Mouse (Mus musculus) kidney, postnatal 36 days (tissue): Measurements from ENCODE around the gene Ythdf2.

Experiments
- DNase-seq, 2 experiments: peaks; one replicate each; pipeline ENCODE4 v3.0.0; 2021 to 2022; ENCODE audit warnings: mixed read lengths in 2 of 2

Gene Ythdf2

GRCm38 (mm10) chr4:132209299-132209698 lies 2.8 kb downstream of the Ythdf2 start:
- no peak for DNase-seq

GRCm38 (mm10) chr4:132207280-132207679 lies 4.8 kb downstream of the Ythdf2 start:
- DNase-seq = no peak

GRCm38 (mm10) chr4:132198771-132199170 lies 13.3 kb downstream of the Ythdf2 start:
- DNase-seq = no peak

GRCm38 (mm10) chr4:132198285-132198712 lies 13.8 kb downstream of the Ythdf2 start:
- DNase-seq = peak; percentile 71 to 81

- DNase-seq = peak; percentile 55 to 70
Measured at GRCm38 (mm10) chr4:132194975-132195374, 17.1 kb downstream of the Ythdf2 start.

GRCm38 (mm10) chr4:132194373-132194772 lies 17.7 kb downstream of the Ythdf2 start:
- DNase-seq = no peak

- DNase-seq = no peak
Measured at GRCm38 (mm10) chr4:132187826-132188401, 24.2 kb downstream of the Ythdf2 start.

- no peak for DNase-seq
Measured at GRCm38 (mm10) chr4:132183162-132183561, 28.9 kb downstream of the Ythdf2 start.

GRCm38 (mm10) chr4:132181721-132182658 lies 30.1 kb downstream of the Ythdf2 start:
- DNase-seq = peak; percentile 55 to 65

GRCm38 (mm10) chr4:132180710-132181109 lies 31.4 kb downstream of the Ythdf2 start:
- DNase-seq = peak; percentile 28 to 74

GRCm38 (mm10) chr4:132178630-132179059 lies 33.5 kb downstream of the Ythdf2 start:
- DNase-seq = peak; percentile 54 to 77

- no peak for DNase-seq
Measured at GRCm38 (mm10) chr4:132176474-132176873, 35.6 kb downstream of the Ythdf2 start.

GRCm38 (mm10) chr4:132170891-132171290 lies 41.2 kb downstream of the Ythdf2 start:
- DNase-seq = no peak

GRCm38 (mm10) chr4:132169761-132170160 lies 42.3 kb downstream of the Ythdf2 start:
- DNase-seq = no peak

GRCm38 (mm10) chr4:132169271-132169670 lies 42.8 kb downstream of the Ythdf2 start:
- no peak for DNase-seq

- peak in 1 of 2 experiments; percentile 22 for DNase-seq
Measured at GRCm38 (mm10) chr4:132167436-132167835, 44.7 kb downstream of the Ythdf2 start.

GRCm38 (mm10) chr4:132166350-132167290 lies 45.5 kb downstream of the Ythdf2 start:
- no peak for DNase-seq

GRCm38 (mm10) chr4:132165691-132166090 lies 46.4 kb downstream of the Ythdf2 start:
- no peak for DNase-seq

- DNase-seq = no peak
Measured at GRCm38 (mm10) chr4:132156941-132157622, 55.0 kb downstream of the Ythdf2 start.

- DNase-seq = no peak
Measured at GRCm38 (mm10) chr4:132154877-132155670, 57.0 kb downstream of the Ythdf2 start.

GRCm38 (mm10) chr4:132151673-132152072 lies 60.4 kb downstream of the Ythdf2 start:
- DNase-seq = no peak
